In genomic region chr17:64621226-64621625, GRCm38 (mm10) we compare ENCODE assay signal across 14 mouse cellular contexts. TPM values are rescaled to one million over a fixed set of nuclear protein-coding genes. Genes with fewer than 3 reads are reported as not detected.
DNase-seq lines count a peak whose midpoint lies in the region; ATAC-seq and TF ChIP-seq lines count a peak whose summit lies in the region.
"Had no signal": no experiment of that assay in that cellular context is flagged by ENCODE, and none has a peak within 500 bp of the region (broad histone marks: within the 10 kb centered on the region; RNA-seq: fewer than 3 reads in every experiment).

No protein-coding gene starts in this region.

- no peaks in the 10 kb centered on the region for H3K27me3 ChIP-seq in heart, adult 2 months (ENCODE audit: control insufficient read depth, insufficient read depth, low read length)
- no peaks in the 10 kb centered on the region for H3K27me3 ChIP-seq in hindbrain, embryonic 13.5 days
- no peaks in the 10 kb centered on the region for H3K27me3 ChIP-seq in intestine, embryonic 15.5 days (replicated peaks)
- H3K27me3 ChIP-seq in intestine, embryonic 16.5 days (replicated peaks; ENCODE audit: control insufficient read depth, insufficient read depth, low read length): no peaks in the 10 kb centered on the region
- H3K27me3 ChIP-seq: limb, embryonic 13.5 days; megakaryocyte, embryonic 14.5 days had no signal

- ATAC-seq in hindbrain, embryonic 13.5 days (ENCODE audit: low FRiP score): peak; percentile 43; the same call in 1 of the 2 replicates
- no peak for ATAC-seq in intestine, embryonic 15.5 days
- no peak for ATAC-seq in intestine, embryonic 16.5 days
- ATAC-seq: forebrain, embryonic 16.5 days had no signal

- no peak for TF ChIP-seq POLR2A in heart, adult 2 months (IDR thresholded peaks at IDR 0.05; ENCODE audit: insufficient read depth, low read depth, low read length)

- H3K9me3 ChIP-seq in hindbrain, embryonic 13.5 days: no peaks in the 10 kb centered on the region
- H3K9me3 ChIP-seq in intestine, embryonic 15.5 days: no peaks in the 10 kb centered on the region
- no peaks in the 10 kb centered on the region for H3K9me3 ChIP-seq in intestine, embryonic 16.5 days (ENCODE audit: control insufficient read depth, low read length)
- H3K9me3 ChIP-seq: limb, embryonic 13.5 days; megakaryocyte, embryonic 14.5 days had no signal

- H3K9ac ChIP-seq in heart, adult 2 months (ENCODE audit: low read depth, low read length): no peak overlapping the region
- no peak overlapping the region for H3K9ac ChIP-seq in hindbrain, embryonic 13.5 days
- H3K9ac ChIP-seq in intestine, embryonic 15.5 days: no peak overlapping the region
- no peak overlapping the region for H3K9ac ChIP-seq in intestine, embryonic 16.5 days (ENCODE audit: low read depth, low read length)
- H3K9ac ChIP-seq: limb, embryonic 13.5 days; lung, embryonic 14.5 days had no signal

- intact Hi-C loops in heart, adult 2 months (cut with DNase I): no loop called here

- peaks cover 2% of the 10 kb centered on the region for H3K79me2 ChIP-seq in heart, adult 2 months (replicated peaks; ENCODE audit: control insufficient read depth, insufficient read depth, low read length)

- H3K4me1 ChIP-seq in heart, adult 2 months (ENCODE audit: control insufficient read depth, insufficient read depth, low read length): peaks cover 31% of the 10 kb centered on the region
- peaks cover 29% of the 10 kb centered on the region for H3K4me1 ChIP-seq in hindbrain, embryonic 13.5 days (replicated peaks)
- peaks cover 8% of the 10 kb centered on the region; the same call in 1 of the 2 replicates for H3K4me1 ChIP-seq in intestine, embryonic 15.5 days (replicated peaks)
- H3K4me1 ChIP-seq in intestine, embryonic 16.5 days (ENCODE audit: control insufficient read depth, insufficient read depth, low read length): peaks cover 14% of the 10 kb centered on the region
- H3K4me1 ChIP-seq: limb, embryonic 13.5 days had no signal

- peaks cover 9% of the 10 kb centered on the region for H3K36me3 ChIP-seq in heart, adult 2 months (ENCODE audit: control insufficient read depth, insufficient read depth, low read length)
- peaks cover 4% of the 10 kb centered on the region; the same call in 1 of the 2 replicates for H3K36me3 ChIP-seq in hindbrain, embryonic 13.5 days
- 0 out of 2 replicates have a peak, but pooled peaks cover 4% of the 10 kb centered on the region for H3K36me3 ChIP-seq in intestine, embryonic 15.5 days
- H3K36me3 ChIP-seq in intestine, embryonic 16.5 days (ENCODE audit: control insufficient read depth, insufficient read depth, low read length): no peaks in the 10 kb centered on the region

- 57% methylated on average over 8 of the region's 8 CpGs for WGBS in heart, adult 2 months
- 29% methylated on average over 8 of the region's 8 CpGs for WGBS in hindbrain, embryonic 13.5 days
- WGBS in intestine, embryonic 15.5 days: 75% methylated on average over 8 of the region's 8 CpGs
- WGBS in intestine, embryonic 16.5 days: 68% methylated on average over 8 of the region's 8 CpGs

- peak overlapping the region; percentile 90 for H3K27ac ChIP-seq in heart, adult 2 months
- H3K27ac ChIP-seq in hindbrain, embryonic 13.5 days: 0 out of 2 replicates have a peak overlapping the region, but pooled peaks have one; percentile 32
- H3K27ac ChIP-seq in intestine, embryonic 15.5 days: no peak overlapping the region
- no peak overlapping the region for H3K27ac ChIP-seq in intestine, embryonic 16.5 days (ENCODE audit: low read length)
- H3K27ac ChIP-seq: limb, embryonic 13.5 days had no signal

- no peak overlapping the region for H3K4me2 ChIP-seq in hindbrain, embryonic 13.5 days
- no peak overlapping the region for H3K4me2 ChIP-seq in intestine, embryonic 15.5 days (replicated peaks)
- H3K4me2 ChIP-seq in intestine, embryonic 16.5 days (ENCODE audit: low read depth, low read length): no peak overlapping the region
- H3K4me2 ChIP-seq: limb, embryonic 13.5 days; lung, embryonic 14.5 days had no signal

- no peak for DNase-seq in heart, adult 2 months
- DNase-seq in heart, adult 8-10 months (ENCODE audit: low spot score): no peak
- DNase-seq in cerebellum, adult 18-20 months: peak; percentile 44 to 48
- peak; percentile 26 for DNase-seq in kidney, postnatal 14 days
- DNase-seq in yolk sac, embryonic 10.5 days (ENCODE audit: low spot score): no peak
- DNase-seq: heart, postnatal 10 days; layer of hippocampus, postnatal 36 days; lung, embryonic 14.5 days had no signal

- H3K4me3 ChIP-seq in heart, adult 2 months: no peak overlapping the region
- H3K4me3 ChIP-seq in hindbrain, embryonic 13.5 days: no peak overlapping the region
- H3K4me3 ChIP-seq in intestine, embryonic 15.5 days (replicated peaks): no peak overlapping the region
- H3K4me3 ChIP-seq in intestine, embryonic 16.5 days (ENCODE audit: low read length): no peak overlapping the region
- H3K4me3 ChIP-seq: limb, embryonic 13.5 days had no signal

- TF ChIP-seq CTCF in heart, adult 2 months (IDR thresholded peaks at IDR 0.05): no peak

- no peak for TF ChIP-seq EP300 in heart, adult 2 months (IDR thresholded peaks at IDR 0.05; ENCODE audit: insufficient read depth, low read depth, low read length)

RNA-seq across cellular contexts. Expression of gene Man2a1, which starts 20.7 kb away (rescaled TPM):
- total RNA-seq in heart, adult 2 months (2021): 10 to 100 TPM; 17.2 to 18.5 TPM
- polyA plus RNA-seq in heart, adult 2 months (2012; rRNA removed): 4.7 and 13.7 TPM in 2 replicates
- 10 to 100 TPM; 13.3 to 19.1 (median 15.7) TPM for total RNA-seq in heart, adult 8-10 months (2022)
- polyA plus RNA-seq in hindbrain, embryonic 13.5 days (2015; fragmentation: Nextera tagmentation; extraction: Ambion mirVana): 6.2 and 6.7 TPM in 2 replicates
- polyA plus RNA-seq in intestine, embryonic 15.5 days (2015; fragmentation: Nextera tagmentation; extraction: Ambion mirVana): 11.6 and 13.9 TPM in 2 replicates
- polyA plus RNA-seq in intestine, embryonic 16.5 days (2015; fragmentation: Nextera tagmentation; extraction: Ambion mirVana): 8.4 and 9.1 TPM in 2 replicates

Comparison
In these comparisons a context has a peak if more than half of its experiments do, and no peak if none do; other contexts are left out.
1. DNase-seq: peak in cerebellum, adult 18-20 months (2 of 2) and kidney, postnatal 14 days (single experiment); none in heart, adult 2 months (0 of 2), heart, adult 8-10 months (single experiment) and yolk sac, embryonic 10.5 days (single experiment).
2. H3K27ac ChIP-seq: peak in heart, adult 2 months (single experiment) and hindbrain, embryonic 13.5 days (single experiment); none in intestine, embryonic 15.5 days (single experiment) and intestine, embryonic 16.5 days (single experiment).